Mouse (Mus musculus): Measurements from ENCODE around the gene Ccdc6. TPM values are rescaled to one million over a fixed set of nuclear protein-coding genes. Genes with fewer than 3 reads are reported as not detected.

Ccdc6 gene
- polyA plus RNA-seq, 1 experiment, result 73.0 TPM

DNA sequence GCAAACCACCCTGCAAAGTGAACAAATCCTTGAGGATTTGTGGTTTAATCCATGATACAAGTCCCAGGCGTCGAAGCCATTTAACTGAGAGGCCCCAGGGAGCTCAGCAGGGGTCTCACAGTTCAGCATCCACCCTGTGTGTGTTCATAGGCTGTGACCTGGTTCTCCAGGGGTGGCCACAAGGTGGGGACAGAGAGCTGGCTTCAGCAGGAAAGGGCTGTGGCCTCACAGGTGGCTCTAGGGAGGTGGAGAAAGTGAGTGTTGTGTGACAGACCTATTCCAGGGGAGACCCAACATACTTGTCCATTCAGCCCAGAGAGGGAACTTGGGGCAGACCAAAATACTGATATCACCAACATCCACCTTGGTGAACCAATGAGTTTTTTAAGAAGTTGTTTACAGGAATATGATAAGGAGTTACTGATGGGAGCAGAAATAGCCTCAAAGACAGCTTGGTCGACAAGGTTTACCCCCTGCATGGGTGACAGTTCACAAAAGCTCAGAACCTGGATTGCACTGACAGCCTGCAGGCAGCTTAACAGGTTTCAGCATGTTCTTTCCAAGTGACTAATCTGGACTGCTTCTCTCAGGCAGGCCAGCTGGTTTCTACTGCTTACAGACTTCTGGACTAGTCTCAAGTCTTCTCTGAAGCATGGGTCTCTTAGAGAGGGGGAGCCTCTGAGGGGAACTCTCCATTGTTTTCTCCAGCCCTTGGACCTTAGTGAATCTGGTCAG, 59.7 kb downstream of the Ccdc6 start:
- Histone ChIP-seq H3K36me3 (ENCODE audit: control insufficient read depth, insufficient read depth, low read length) (no peaks in the 10 kb centered on the region), H3K27ac (ENCODE audit: control insufficient read depth, insufficient read depth, low read depth, low read length) (no peak overlapping the region), H3K4me1 (ENCODE audit: control insufficient read depth, insufficient read depth, low read length) (no peaks in the 10 kb centered on the region), H3K27me3 (ENCODE audit: control insufficient read depth, insufficient read depth, low read length) (no peaks in the 10 kb centered on the region), H3K4me3 (ENCODE audit: control insufficient read depth, low read depth, low read length) (no peak overlapping the region)
- TF ChIP-seq CTCF (IDR thresholded peaks at IDR 0.05; ENCODE audit: control insufficient read depth, insufficient read depth, insufficient replicate concordance, low read depth, low read length), result peak; percentile 41; the same call in 1 of the 2 replicates
- TF ChIP-seq POLR2A (IDR thresholded peaks at IDR 0.05; ENCODE audit: control insufficient read depth, low read depth, low read length), result no peak

DNA sequence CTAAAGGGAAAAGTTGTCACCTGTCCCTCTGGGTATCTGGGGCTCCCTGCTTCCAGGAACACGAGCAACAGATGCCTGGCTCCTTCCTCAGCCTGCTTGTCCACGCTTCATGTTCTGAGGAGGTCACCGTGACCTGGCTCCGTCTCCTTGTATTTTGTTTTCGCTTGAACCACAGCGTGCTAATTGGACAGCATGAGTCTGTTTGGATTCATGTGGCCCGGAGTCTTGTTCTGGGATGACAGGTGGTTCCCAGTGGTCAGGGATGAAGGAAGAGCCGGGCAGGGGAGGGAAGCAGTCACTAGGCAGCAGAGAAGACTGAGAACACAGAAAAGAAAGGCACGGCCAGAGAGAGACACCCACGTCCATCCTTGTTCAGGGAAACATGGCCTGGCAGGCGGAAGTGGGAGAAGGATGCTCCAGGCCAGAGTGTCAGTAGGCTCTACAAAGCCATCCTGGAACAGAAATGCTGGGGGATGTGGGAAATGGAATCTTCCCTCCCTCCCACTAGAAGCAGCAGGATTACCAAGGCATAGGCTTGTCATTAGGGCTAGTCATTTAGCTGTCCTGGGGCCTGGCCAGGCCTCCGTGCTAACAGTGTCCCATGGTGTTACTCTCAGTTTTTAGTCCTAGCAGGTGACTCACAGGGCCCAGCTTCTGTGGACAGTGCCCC, 62.9 kb downstream of the Ccdc6 start:
- TF ChIP-seq CTCF (IDR thresholded peaks at IDR 0.05; ENCODE audit: control insufficient read depth, insufficient read depth, insufficient replicate concordance, low read depth, low read length) (no peak), POLR2A (IDR thresholded peaks at IDR 0.05; ENCODE audit: control insufficient read depth, low read depth, low read length) (no peak)
- 0 out of 2 replicates have a peak, but pooled peaks cover 2% of the 10 kb centered on the region for H3K4me1 ChIP-seq (ENCODE audit: control insufficient read depth, insufficient read depth, low read length)
- H3K4me3 ChIP-seq (ENCODE audit: control insufficient read depth, low read depth, low read length), result no peak overlapping the region
- no peaks in the 10 kb centered on the region for H3K36me3 ChIP-seq (ENCODE audit: control insufficient read depth, insufficient read depth, low read length)
- H3K27ac ChIP-seq (ENCODE audit: control insufficient read depth, insufficient read depth, low read depth, low read length), result no peak overlapping the region
- no peaks in the 10 kb centered on the region for H3K27me3 ChIP-seq (ENCODE audit: control insufficient read depth, insufficient read depth, low read length)

DNA sequence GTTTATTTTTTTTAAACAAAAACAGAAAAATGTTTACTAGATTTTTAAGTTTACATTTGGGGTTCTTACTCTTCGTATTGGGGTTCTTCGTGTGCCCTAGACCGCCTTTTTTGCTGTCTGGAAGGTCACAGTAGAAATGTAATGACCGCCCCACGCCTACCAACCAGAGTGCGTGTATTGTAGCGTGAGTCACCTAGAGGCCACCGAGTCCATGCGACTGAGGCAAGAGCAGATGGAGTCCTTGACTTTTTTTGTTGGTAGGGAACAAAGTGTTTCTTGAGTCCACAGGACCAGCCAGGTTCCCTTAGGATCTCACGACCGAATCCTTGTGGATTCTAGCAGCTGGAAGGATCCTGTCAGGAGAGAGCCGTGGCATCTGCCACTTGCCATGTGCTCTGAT, 63.9 kb downstream of the Ccdc6 start:
- H3K4me3 ChIP-seq (ENCODE audit: control insufficient read depth, low read depth, low read length), result no peak overlapping the region
- TF ChIP-seq CTCF (IDR thresholded peaks at IDR 0.05; ENCODE audit: control insufficient read depth, insufficient read depth, insufficient replicate concordance, low read depth, low read length) (no peak), POLR2A (IDR thresholded peaks at IDR 0.05; ENCODE audit: control insufficient read depth, low read depth, low read length) (no peak)
- no peaks in the 10 kb centered on the region for H3K27me3 ChIP-seq (ENCODE audit: control insufficient read depth, insufficient read depth, low read length)
- no peak overlapping the region for H3K27ac ChIP-seq (ENCODE audit: control insufficient read depth, insufficient read depth, low read depth, low read length)
- H3K36me3 ChIP-seq (ENCODE audit: control insufficient read depth, insufficient read depth, low read length), result no peaks in the 10 kb centered on the region
- H3K4me1 ChIP-seq (ENCODE audit: control insufficient read depth, insufficient read depth, low read length), result 0 out of 2 replicates have a peak, but pooled peaks cover 2% of the 10 kb centered on the region

- Histone ChIP-seq H3K4me1 (ENCODE audit: control insufficient read depth, insufficient read depth, low read length) (0 out of 2 replicates have a peak, but pooled peaks cover 2% of the 10 kb centered on the region), H3K27me3 (ENCODE audit: control insufficient read depth, insufficient read depth, low read length) (no peaks in the 10 kb centered on the region), H3K27ac (ENCODE audit: control insufficient read depth, insufficient read depth, low read depth, low read length) (no peak overlapping the region), H3K36me3 (ENCODE audit: control insufficient read depth, insufficient read depth, low read length) (no peaks in the 10 kb centered on the region), H3K4me3 (ENCODE audit: control insufficient read depth, low read depth, low read length) (no peak overlapping the region)
- TF ChIP-seq CTCF (IDR thresholded peaks at IDR 0.05; ENCODE audit: control insufficient read depth, insufficient read depth, insufficient replicate concordance, low read depth, low read length), result no peak
- no peak for TF ChIP-seq POLR2A (IDR thresholded peaks at IDR 0.05; ENCODE audit: control insufficient read depth, low read depth, low read length)
Observed at GRCm38 (mm10) chr10:70161504-70161903, 64.6 kb downstream of the Ccdc6 start.

GRCm38 (mm10) chr10:70163681-70164080, 66.8 kb downstream of the Ccdc6 start:
- Histone ChIP-seq H3K36me3 (ENCODE audit: control insufficient read depth, insufficient read depth, low read length) (no peaks in the 10 kb centered on the region), H3K27me3 (ENCODE audit: control insufficient read depth, insufficient read depth, low read length) (no peaks in the 10 kb centered on the region), H3K4me3 (ENCODE audit: control insufficient read depth, low read depth, low read length) (no peak overlapping the region), H3K4me1 (ENCODE audit: control insufficient read depth, insufficient read depth, low read length) (0 out of 2 replicates have a peak, but pooled peaks cover 2% of the 10 kb centered on the region), H3K27ac (ENCODE audit: control insufficient read depth, insufficient read depth, low read depth, low read length) (no peak overlapping the region)
- TF ChIP-seq CTCF (IDR thresholded peaks at IDR 0.05; ENCODE audit: control insufficient read depth, insufficient read depth, insufficient replicate concordance, low read depth, low read length) (no peak), POLR2A (IDR thresholded peaks at IDR 0.05; ENCODE audit: control insufficient read depth, low read depth, low read length) (no peak)

- 0 out of 2 replicates have a peak, but pooled peaks have one; percentile 17 for TF ChIP-seq CTCF (IDR thresholded peaks at IDR 0.05; ENCODE audit: control insufficient read depth, insufficient read depth, insufficient replicate concordance, low read depth, low read length)
- no peak for TF ChIP-seq POLR2A (IDR thresholded peaks at IDR 0.05; ENCODE audit: control insufficient read depth, low read depth, low read length)
- Histone ChIP-seq H3K27ac (ENCODE audit: control insufficient read depth, insufficient read depth, low read depth, low read length) (no peak overlapping the region), H3K4me1 (ENCODE audit: control insufficient read depth, insufficient read depth, low read length) (0 out of 2 replicates have a peak, but pooled peaks cover 2% of the 10 kb centered on the region), H3K27me3 (ENCODE audit: control insufficient read depth, insufficient read depth, low read length) (no peaks in the 10 kb centered on the region), H3K36me3 (ENCODE audit: control insufficient read depth, insufficient read depth, low read length) (no peaks in the 10 kb centered on the region), H3K4me3 (ENCODE audit: control insufficient read depth, low read depth, low read length) (no peak overlapping the region)
Observed at GRCm38 (mm10) chr10:70165877-70166276, 69.0 kb downstream of the Ccdc6 start.

DNA sequence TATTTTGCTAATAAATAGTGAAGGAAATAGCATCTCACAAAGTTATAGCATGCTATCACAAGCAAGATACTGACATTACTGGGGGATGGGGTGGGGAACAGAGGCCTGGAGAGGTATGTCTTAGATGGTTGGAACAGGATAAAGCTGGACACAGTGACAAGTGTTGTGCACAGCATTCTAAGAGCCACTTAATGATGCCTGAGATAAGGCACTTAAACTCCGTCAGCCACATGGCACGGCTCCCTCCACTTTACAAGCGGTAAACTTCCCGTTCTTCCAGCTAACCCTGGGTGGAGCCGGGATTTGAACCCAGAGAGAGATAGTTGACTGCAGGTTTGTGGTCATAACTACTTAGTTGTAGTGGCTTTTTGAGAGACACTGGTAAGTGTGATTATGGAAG, 69.5 kb downstream of the Ccdc6 start:
- H3K4me1 ChIP-seq (ENCODE audit: control insufficient read depth, insufficient read depth, low read length), result 0 out of 2 replicates have a peak, but pooled peaks cover 2% of the 10 kb centered on the region
- H3K27me3 ChIP-seq (ENCODE audit: control insufficient read depth, insufficient read depth, low read length), result no peaks in the 10 kb centered on the region
- H3K27ac ChIP-seq (ENCODE audit: control insufficient read depth, insufficient read depth, low read depth, low read length), result no peak overlapping the region
- TF ChIP-seq CTCF (IDR thresholded peaks at IDR 0.05; ENCODE audit: control insufficient read depth, insufficient read depth, insufficient replicate concordance, low read depth, low read length) (no peak), POLR2A (IDR thresholded peaks at IDR 0.05; ENCODE audit: control insufficient read depth, low read depth, low read length) (no peak)
- H3K4me3 ChIP-seq (ENCODE audit: control insufficient read depth, low read depth, low read length), result no peak overlapping the region
- H3K36me3 ChIP-seq (ENCODE audit: control insufficient read depth, insufficient read depth, low read length), result no peaks in the 10 kb centered on the region
